Mouse (Mus musculus) forebrain, embryonic 16.5 days (tissue): ENCODE measurements around the gene Mid1. TPM values are rescaled to one million over a fixed set of nuclear protein-coding genes. Genes with fewer than 3 reads are reported as not detected.
"Not testable (repeated sequence)": the region's sequence is repeated elsewhere in the genome, so short reads cannot be mapped to it uniquely, and the experiment has no call there.

Source experiments
- ATAC-seq: fragments of 200-750 bp; cut with Nextera tagmentation; 2 replicates; pipeline ENCODE4 v1.8.0; 2017; ENCODE audit warnings: mild to moderate bottlenecking, moderate library complexity
- H3K27ac ChIP-seq: fragments of 300-500 bp; sonication (generic); 2 replicates; pipeline ENCODE4 v1.5.1; 2014; ENCODE audit warnings: low read length, control low read depth
- H3K27me3 ChIP-seq: fragments of 300-500 bp; sonication (generic); replicated peaks from 2 replicates; pipeline ENCODE4 v1.6.1; 2014; ENCODE audit warnings: low read length; ENCODE audit not compliant: control insufficient read depth, insufficient read depth
- H3K36me3 ChIP-seq: fragments of 300-500 bp; sonication (generic); 2 replicates; pipeline ENCODE4 v1.6.1; 2014; ENCODE audit not compliant: control insufficient read depth, insufficient read depth
- H3K4me1 ChIP-seq: fragments of 300-500 bp; sonication (generic); replicated peaks from 2 replicates; pipeline ENCODE4 v1.6.1; 2014; ENCODE audit warnings: low read length; ENCODE audit not compliant: control insufficient read depth, insufficient read depth
- H3K4me2 ChIP-seq: fragments of 300-500 bp; sonication (generic); 2 replicates; pipeline ENCODE4 v1.6.1; 2014; ENCODE audit warnings: mild to moderate bottlenecking, low read length, control low read depth
- H3K4me3 ChIP-seq: fragments of 300-500 bp; sonication (generic); replicated peaks from 2 replicates; pipeline ENCODE4 v1.5.1; 2014; ENCODE audit warnings: mild to moderate bottlenecking, low read length, control low read depth
- H3K9ac ChIP-seq: fragments of 300-500 bp; sonication (generic); replicated peaks from 2 replicates; pipeline ENCODE4 v1.6.1; 2014; ENCODE audit warnings: low read depth, low read length, control low read depth
- H3K9me3 ChIP-seq: fragments of 300-500 bp; sonication (generic); 2 replicates; pipeline ENCODE4 v1.6.1; 2016; ENCODE audit warnings: low read length; ENCODE audit not compliant: control insufficient read depth
- WGBS: fragments of 180-500 bp; shearing (Covaris S2); extraction: QIAGEN DNeasy Blood & Tissue Kit; methylation state at CpG from one replicate; pipeline ENCODE4 v1.1.7; 2014; 5-methylcytosine and 5-hydroxymethylcytosine counted together
- polyA plus RNA-seq: library from polyadenylated mRNA; unstranded; fragments of >200 nt; fragmentation: Nextera tagmentation; extraction: Ambion mirVana; gene quantifications from 2 replicates; pipeline ENCODE4 v1.2.1, GENCODE M21; 2015

Gene Mid1
- polyA plus RNA-seq, 1 experiment from 2014 or later: 10.0 TPM

GRCm38 (mm10) chrX:169995909-169996521 lies 311.0 kb downstream of the Mid1 start:
- H3K4me3 ChIP-seq, H3K27me3 ChIP-seq, H3K9me3 ChIP-seq, H3K9ac ChIP-seq, H3K4me2 ChIP-seq, H3K36me3 ChIP-seq, ATAC-seq, H3K4me1 ChIP-seq, H3K27ac ChIP-seq: not testable (repeated sequence)
- 50% methylated on average over 1 of the region's 17 CpGs for WGBS

- H3K4me2 ChIP-seq, H3K9ac ChIP-seq, H3K27ac ChIP-seq, H3K27me3 ChIP-seq, H3K4me1 ChIP-seq, H3K4me3 ChIP-seq, ATAC-seq, H3K36me3 ChIP-seq, H3K9me3 ChIP-seq: not testable (repeated sequence)
- WGBS: no CpG with 5 or more reads among the region's 46 CpGs
These were observed 311.9 kb downstream of the Mid1 start for GRCm38 (mm10) chrX:169996926-169997325.

GRCm38 (mm10) chrX:169997456-169997853 lies 312.5 kb downstream of the Mid1 start:
- H3K9me3 ChIP-seq, H3K4me1 ChIP-seq, H3K27me3 ChIP-seq, H3K36me3 ChIP-seq, ATAC-seq: not testable (repeated sequence)
- Histone ChIP-seq H3K27ac (peak overlapping the region; percentile 69), H3K4me2 (peak overlapping the region; percentile 62), H3K4me3 (peak overlapping the region; percentile 46), H3K9ac (peak overlapping the region; percentile 25; the same call in 1 of the 2 replicates)
- WGBS: 15% methylated on average over 11 of the region's 40 CpGs

GRCm38 (mm10) chrX:169997854-169998456 lies 313.0 kb downstream of the Mid1 start:
- Histone ChIP-seq H3K4me3 (peak overlapping the region; percentile 46), H3K4me2 (peak overlapping the region; percentile 62), H3K27ac (peak overlapping the region; percentile 69), H3K9ac (peak overlapping the region; percentile 25; the same call in 1 of the 2 replicates)
- not testable (repeated sequence) for H3K4me1 ChIP-seq, H3K27me3 ChIP-seq, H3K9me3 ChIP-seq, H3K36me3 ChIP-seq
- peak; percentile 88 for ATAC-seq
- 4% methylated on average over 7 of the region's 37 CpGs for WGBS

GRCm38 (mm10) chrX:169998559-169999219 lies 313.7 kb downstream of the Mid1 start:
- 0% methylated on average over 1 of the region's 4 CpGs for WGBS
- H3K27me3 ChIP-seq, H3K4me3 ChIP-seq, H3K9ac ChIP-seq, H3K4me1 ChIP-seq, ATAC-seq, H3K4me2 ChIP-seq, H3K27ac ChIP-seq, H3K36me3 ChIP-seq, H3K9me3 ChIP-seq: not testable (repeated sequence)

GRCm38 (mm10) chrX:169999226-169999883 lies 314.4 kb downstream of the Mid1 start:
- WGBS: 62% methylated on average over 5 of the region's 11 CpGs
- H3K27ac ChIP-seq, H3K9ac ChIP-seq, H3K4me1 ChIP-seq, H3K4me3 ChIP-seq, H3K36me3 ChIP-seq, H3K27me3 ChIP-seq, H3K4me2 ChIP-seq, ATAC-seq, H3K9me3 ChIP-seq: not testable (repeated sequence)

GRCm38 (mm10) chrX:169999912-170000641 lies 315.1 kb downstream of the Mid1 start:
- H3K27ac ChIP-seq, H3K4me2 ChIP-seq, H3K9ac ChIP-seq, H3K27me3 ChIP-seq, H3K36me3 ChIP-seq, ATAC-seq, H3K4me3 ChIP-seq, H3K9me3 ChIP-seq, H3K4me1 ChIP-seq: not testable (repeated sequence)
- no CpG with 5 or more reads among the region's 3 CpGs for WGBS

GRCm38 (mm10) chrX:170000642-170001387 lies 315.8 kb downstream of the Mid1 start:
- not testable (repeated sequence) for H3K36me3 ChIP-seq, H3K27ac ChIP-seq, H3K4me1 ChIP-seq, H3K27me3 ChIP-seq, H3K4me3 ChIP-seq, ATAC-seq, H3K4me2 ChIP-seq, H3K9me3 ChIP-seq, H3K9ac ChIP-seq
- WGBS: 30% methylated on average over 6 of the region's 6 CpGs
